Mouse (Mus musculus) cerebellum, adult 2 months (tissue): ENCODE measurements around the gene Zp2. TPM values are rescaled to one million over a fixed set of nuclear protein-coding genes. Genes with fewer than 3 reads are reported as not detected.

Experiments
- DNase-seq, 2 experiments: peaks; one replicate each; pipeline ENCODE4 v3.0.0; 2021
- H3K27ac ChIP-seq: fragments of 200-500 bp; 2 replicates; pipeline ENCODE4 v1.5.1; 2012; ENCODE audit warnings: low read length, control low read depth, inconsistent platforms; ENCODE audit not compliant: insufficient read depth
- H3K27me3 ChIP-seq: fragments of 200-500 bp; 2 replicates; pipeline ENCODE4 v1.6.1; 2012; ENCODE audit warnings: inconsistent platforms, mild to moderate bottlenecking, low read length, moderate library complexity; ENCODE audit not compliant: control insufficient read depth, insufficient read depth
- H3K4me1 ChIP-seq: fragments of 200-500 bp; 2 replicates; pipeline ENCODE4 v1.6.1; 2011; ENCODE audit warnings: low read length; ENCODE audit not compliant: control insufficient read depth, insufficient read depth
- H3K4me3 ChIP-seq: fragments of 200-500 bp; replicated peaks from 2 replicates; pipeline ENCODE3; 2011; ENCODE audit warnings: mild to moderate bottlenecking, low read depth, low read length, control low read depth; ENCODE audit not compliant: insufficient read depth
- CTCF ChIP-seq: fragments of 200-500 bp; IDR thresholded peaks from 2 replicates; pipeline ENCODE4 v1.5.1; 2011; ENCODE audit warnings: low read depth, mild to moderate bottlenecking, control low read depth, low read length, moderate library complexity, borderline replicate concordance; ENCODE audit not compliant: insufficient read depth
- POLR2A ChIP-seq: fragments of 200-500 bp; IDR thresholded peaks from 2 replicates; pipeline ENCODE4 v1.6.1; 2011; ENCODE audit warnings: low read length, control low read depth, borderline replicate concordance; ENCODE audit not compliant: insufficient read depth
- WGBS: fragments of 180-500 bp; shearing (Covaris S2); methylation state at CpG from one replicate; pipeline ENCODE4 v1.1.7; 2018; 5-methylcytosine and 5-hydroxymethylcytosine counted together
- polyA plus RNA-seq: library from polyadenylated mRNA; depleted of rRNA; stranded (reverse); fragments of >200 nt; gene quantifications from 2 replicates; pipeline ENCODE4 v1.2.3, GENCODE M21; 2012; rRNA removed

Zp2 gene
- polyA plus RNA-seq, 1 experiment, result not detected

GRCm38 (mm10) chr7:120104975-120105374 lies 40.1 kb downstream of the Zp2 start:
- peaks cover 5% of the 10 kb centered on the region; the same call in 1 of the 2 replicates for H3K4me1 ChIP-seq
- H3K27me3 ChIP-seq, result no peaks in the 10 kb centered on the region
- no peak overlapping the region for H3K27ac ChIP-seq
- H3K4me3 ChIP-seq, result no peak overlapping the region
- TF ChIP-seq CTCF (no peak), POLR2A (no peak)
- WGBS, result 38% methylated on average over 3 of the region's 3 CpGs
- peak; percentile 26 to 30 for DNase-seq

DNA sequence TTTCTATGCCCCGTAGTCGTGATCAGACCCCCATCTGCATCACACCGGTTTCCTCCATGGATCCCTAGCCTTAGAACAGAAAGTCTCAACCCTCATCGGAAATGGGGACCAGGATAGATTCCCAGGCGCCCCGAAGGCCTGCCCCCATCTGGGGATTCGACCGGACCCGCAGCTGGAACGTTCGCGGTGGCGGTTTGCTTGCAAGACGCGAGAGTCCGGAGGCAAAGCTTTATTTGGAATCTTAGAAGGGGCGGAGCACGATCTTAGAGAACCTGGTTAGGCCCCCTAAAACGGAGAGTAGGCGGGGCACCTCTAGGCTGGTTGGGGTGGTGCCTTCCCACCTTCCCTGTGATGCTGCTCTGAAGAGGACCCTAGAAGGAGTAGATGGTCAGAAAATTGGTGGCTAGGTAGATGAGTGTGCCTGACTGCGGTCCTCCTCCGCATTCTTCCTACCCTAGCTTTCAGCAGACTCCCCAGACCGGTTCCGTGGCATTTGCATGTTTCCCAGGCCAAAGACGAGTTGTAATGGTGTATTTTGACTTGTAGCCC lies 42.0 kb downstream of the Zp2 start:
- TF ChIP-seq CTCF, result no peak
- TF ChIP-seq POLR2A, result no peak
- Histone ChIP-seq H3K4me3 (peak overlapping the region; percentile 89), H3K4me1 (peaks cover 5% of the 10 kb centered on the region; the same call in 1 of the 2 replicates), H3K27ac (no peak overlapping the region), H3K27me3 (no peaks in the 10 kb centered on the region)
- WGBS, result 9% methylated on average over 25 of the region's 25 CpGs
- DNase-seq, result peak; percentile 26 to 38

- 1% methylated on average over 42 of the region's 42 CpGs for WGBS
- no peak within 1 kb of the TSS for H3K27ac ChIP-seq
- H3K4me3 ChIP-seq, result peak within 1 kb of the TSS; percentile 89
- H3K4me1 ChIP-seq, result peaks cover 5% of the 10 kb centered on the region; the same call in 1 of the 2 replicates
- H3K27me3 ChIP-seq, result no peaks in the 10 kb centered on the region
- DNase-seq, result peak; percentile 86 to 90
- peak; percentile 44; the same call in 1 of the 2 replicates for TF ChIP-seq POLR2A
- no peak for TF ChIP-seq CTCF
Measured at GRCm38 (mm10) chr7:120102164-120102972, 42.7 kb downstream of the Zp2 start, which contains the start of gene Tmem159. Gene Tmem159, plus strand, starts transcription at chr7:120102353.

DNA sequence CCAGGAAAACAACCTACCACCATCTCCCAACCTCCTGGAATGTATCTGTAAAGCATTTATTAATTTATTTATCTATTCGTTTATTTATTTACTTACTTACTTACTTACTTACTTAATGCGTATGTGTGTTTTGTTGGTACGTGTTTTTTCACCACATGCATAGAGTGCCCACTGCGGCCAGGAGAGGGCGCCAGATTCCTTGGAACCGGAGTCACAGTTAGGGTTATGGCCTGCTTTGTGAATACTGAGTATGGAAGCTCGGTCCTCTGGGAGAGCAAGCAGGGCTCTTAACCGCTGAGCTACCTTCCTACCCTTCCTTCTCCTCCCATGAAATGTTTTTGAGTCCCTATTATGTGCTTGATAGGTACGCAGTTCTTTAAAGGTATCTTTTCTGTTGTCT lies 46.7 kb downstream of the Zp2 start:
- DNase-seq, result peak; percentile 51 to 57
- 22% methylated on average over 9 of the region's 9 CpGs for WGBS
- H3K27ac ChIP-seq, result no peak overlapping the region
- H3K4me3 ChIP-seq, result no peak overlapping the region
- no peaks in the 10 kb centered on the region for H3K27me3 ChIP-seq
- no peaks in the 10 kb centered on the region for H3K4me1 ChIP-seq
- TF ChIP-seq CTCF, result peak; percentile 73
- TF ChIP-seq POLR2A, result no peak

- Histone ChIP-seq H3K27ac (no peak overlapping the region), H3K4me1 (no peaks in the 10 kb centered on the region), H3K27me3 (no peaks in the 10 kb centered on the region), H3K4me3 (no peak overlapping the region)
- 8% methylated on average over 7 of the region's 7 CpGs for WGBS
- peak; percentile 62 to 67 for DNase-seq
- TF ChIP-seq CTCF, result peak; percentile 70
- TF ChIP-seq POLR2A, result no peak
Measured at GRCm38 (mm10) chr7:120097845-120098244, 47.2 kb downstream of the Zp2 start.

GRCm38 (mm10) chr7:120095180-120095579 lies 49.9 kb downstream of the Zp2 start, which contains the start of gene Dnah3:
Gene Dnah3, minus strand, starts transcription at chr7:120095280.
- H3K4me3 ChIP-seq, result no peak within 1 kb of the TSS
- H3K27me3 ChIP-seq, result no peaks in the 10 kb centered on the region
- no peaks in the 10 kb centered on the region for H3K4me1 ChIP-seq
- WGBS, result 93% methylated on average over 6 of the region's 6 CpGs
- DNase-seq, result no peak
- no peak for TF ChIP-seq POLR2A
- no peak for TF ChIP-seq CTCF
- H3K27ac ChIP-seq, result no peak within 1 kb of the TSS

- DNase-seq, result no peak
- TF ChIP-seq POLR2A (no peak), CTCF (no peak)
- H3K27ac ChIP-seq, result no peak overlapping the region
- no peaks in the 10 kb centered on the region for H3K27me3 ChIP-seq
- H3K4me1 ChIP-seq, result no peaks in the 10 kb centered on the region
- WGBS, result 13% methylated on average over 3 of the region's 3 CpGs
- no peak overlapping the region for H3K4me3 ChIP-seq
Measured at GRCm38 (mm10) chr7:120094216-120094615, 50.9 kb downstream of the Zp2 start.

GRCm38 (mm10) chr7:120093033-120093432 lies 52.1 kb downstream of the Zp2 start:
- no peak for DNase-seq
- H3K4me1 ChIP-seq, result no peaks in the 10 kb centered on the region
- 26% methylated on average over 5 of the region's 5 CpGs for WGBS
- no peak overlapping the region for H3K27ac ChIP-seq
- H3K27me3 ChIP-seq, result no peaks in the 10 kb centered on the region
- TF ChIP-seq CTCF, result no peak
- H3K4me3 ChIP-seq, result no peak overlapping the region

- no peak for DNase-seq
- 78% methylated on average over 3 of the region's 3 CpGs for WGBS
- Histone ChIP-seq H3K4me3 (no peak overlapping the region), H3K4me1 (no peaks in the 10 kb centered on the region), H3K27me3 (no peaks in the 10 kb centered on the region), H3K27ac (no peak overlapping the region)
- TF ChIP-seq POLR2A (no peak), CTCF (no peak)
Measured at GRCm38 (mm10) chr7:120080177-120080576, 64.9 kb downstream of the Zp2 start.

Other genes with a start within 250 kb of the Zp2 start
- 16.6 and 19.4 TPM in 2 replicates for gene Lyrm1, start 249.4 kb downstream of the Zp2 start, polyA plus RNA-seq
- 10.4 and 10.8 TPM in 2 replicates for gene Dcun1d3, start 249.0 kb downstream of the Zp2 start, polyA plus RNA-seq
- 0.20 and 0.35 TPM in 2 replicates for gene Dnah3, start 50.0 kb downstream of the Zp2 start, polyA plus RNA-seq
- gene Tmem159, start 42.9 kb downstream of the Zp2 start, polyA plus RNA-seq, result 10.9 TPM in 2 replicates
- gene Anks4b, start 28.6 kb upstream of the Zp2 start, polyA plus RNA-seq, result not detected in 2 replicates
- 0.11 and 0.22 TPM in 2 replicates for gene Crym, start 56.8 kb upstream of the Zp2 start, polyA plus RNA-seq
- not detected in 2 replicates for gene Abca14, start 58.7 kb upstream of the Zp2 start, polyA plus RNA-seq
- not detected in 2 replicates for gene Abca15, start 183.4 kb upstream of the Zp2 start, polyA plus RNA-seq